Mouse (Mus musculus) cerebellum, adult 9-10 months (tissue): ENCODE data around the gene Ddx6.
"Not testable (repeated sequence)": the region's sequence is repeated elsewhere in the genome, so short reads cannot be mapped to it uniquely, and the experiment has no call there.

ENCODE experiments used
- DNase-seq: peaks from one replicate; pipeline ENCODE4 v3.0.0; 2022

The Ddx6 gene

GRCm38 (mm10) chr9:44604779-44605615 lies at the start of gene Ddx6:
Gene Ddx6 (plus strand): TSS chr9:44604892.
- DNase-seq = peak; percentile 73

GRCm38 (mm10) chr9:44561597-44561996 lies 43.1 kb upstream of the Ddx6 start, which contains the start of gene Cxcr5:
Gene Cxcr5 (minus strand): TSS chr9:44561877.
- DNase-seq = no peak

GRCm38 (mm10) chr9:44562936-44563335 lies 41.8 kb upstream of the Ddx6 start:
- no peak for DNase-seq

- DNase-seq = no peak
Observed at GRCm38 (mm10) chr9:44565367-44565766, 39.3 kb upstream of the Ddx6 start.

- DNase-seq = peak; percentile 68
Observed at GRCm38 (mm10) chr9:44567338-44568082, 37.2 kb upstream of the Ddx6 start.

GRCm38 (mm10) chr9:44568083-44568455 lies 36.6 kb upstream of the Ddx6 start:
- no peak for DNase-seq

GRCm38 (mm10) chr9:44570939-44571382 lies 33.7 kb upstream of the Ddx6 start:
- no peak for DNase-seq

- no peak for DNase-seq
Observed at GRCm38 (mm10) chr9:44573306-44573705, 31.4 kb upstream of the Ddx6 start.

- DNase-seq = no peak
Observed at GRCm38 (mm10) chr9:44575095-44575494, 29.6 kb upstream of the Ddx6 start.

GRCm38 (mm10) chr9:44576046-44576445 lies 28.6 kb upstream of the Ddx6 start:
- not testable (repeated sequence) for DNase-seq

- no peak for DNase-seq
Observed at GRCm38 (mm10) chr9:44579392-44579791, 25.3 kb upstream of the Ddx6 start.

GRCm38 (mm10) chr9:44580085-44580484 lies 24.6 kb upstream of the Ddx6 start:
- DNase-seq = no peak

GRCm38 (mm10) chr9:44581423-44581822 lies 23.3 kb upstream of the Ddx6 start:
- DNase-seq = no peak

GRCm38 (mm10) chr9:44582390-44582789 lies 22.3 kb upstream of the Ddx6 start:
- no peak for DNase-seq

- DNase-seq = no peak
Observed at GRCm38 (mm10) chr9:44586640-44587261, 17.9 kb upstream of the Ddx6 start.

GRCm38 (mm10) chr9:44587262-44588160 lies 17.2 kb upstream of the Ddx6 start:
- no peak for DNase-seq

GRCm38 (mm10) chr9:44588605-44589004 lies 16.1 kb upstream of the Ddx6 start:
- no peak for DNase-seq

- DNase-seq = no peak
Observed at GRCm38 (mm10) chr9:44589095-44589494, 15.6 kb upstream of the Ddx6 start.

- DNase-seq = peak; percentile 90
Observed at GRCm38 (mm10) chr9:44590969-44591368, 13.7 kb upstream of the Ddx6 start.

GRCm38 (mm10) chr9:44591595-44592188 lies 13.0 kb upstream of the Ddx6 start:
- DNase-seq = no peak

GRCm38 (mm10) chr9:44593221-44593620 lies 11.5 kb upstream of the Ddx6 start:
- no peak for DNase-seq

- DNase-seq = no peak
Observed at GRCm38 (mm10) chr9:44593886-44594285, 10.8 kb upstream of the Ddx6 start.
